In genomic region chr1:179476461-179477156, GRCm38 (mm10) we compare ENCODE assay signal across 10 mouse cellular contexts. TPM values are rescaled to one million over a fixed set of nuclear protein-coding genes. Genes with fewer than 3 reads are reported as not detected.
DNase-seq lines count a peak whose midpoint lies in the region; ATAC-seq and TF ChIP-seq lines count a peak whose summit lies in the region.
"Had no signal": no experiment of that assay in that cellular context is flagged by ENCODE, and none has a peak within 500 bp of the region (broad histone marks: within the 10 kb centered on the region; RNA-seq: fewer than 3 reads in every experiment).

No protein-coding gene starts in this region.

- H3K27me3 ChIP-seq in lung, embryonic 14.5 days (ENCODE audit: insufficient read depth, low read length): no peaks in the 10 kb centered on the region
- no peaks in the 10 kb centered on the region; the same call in 1 of the 2 replicates for H3K27me3 ChIP-seq in hindbrain, embryonic 16.5 days (replicated peaks; ENCODE audit: control insufficient read depth, insufficient read depth, low read length)
- peaks cover 7% of the 10 kb centered on the region; the same call in 1 of the 2 replicates for H3K27me3 ChIP-seq in neural tube, embryonic 12.5 days (replicated peaks)
- H3K27me3 ChIP-seq: embryonic facial prominence, embryonic 12.5 days; megakaryocyte, embryonic 14.5 days had no signal

- peak; percentile 40 for DNase-seq in lung, embryonic 14.5 days
- DNase-seq in lung, postnatal 4 days: no peak
- no peak for DNase-seq in frontal cortex, postnatal 14 days (ENCODE audit: low spot score in 2 of 2)
- no peak for DNase-seq in left cerebral cortex, postnatal 14 days (ENCODE audit: low spot score in 2 of 2)

- WGBS in lung, embryonic 14.5 days: 47% methylated on average over 6 of the region's 6 CpGs
- WGBS in hindbrain, embryonic 16.5 days: 49% methylated on average over 6 of the region's 6 CpGs
- WGBS in neural tube, embryonic 12.5 days: 62% methylated on average over 6 of the region's 6 CpGs

- no peak overlapping the region for H3K4me3 ChIP-seq in lung, embryonic 14.5 days (ENCODE audit: low read depth, low read length)
- no peak overlapping the region for H3K4me3 ChIP-seq in hindbrain, embryonic 16.5 days (ENCODE audit: low read length)
- H3K4me3 ChIP-seq in neural tube, embryonic 12.5 days: no peak overlapping the region
- H3K4me3 ChIP-seq: embryonic facial prominence, embryonic 12.5 days; megakaryocyte, embryonic 14.5 days had no signal

- H3K4me2 ChIP-seq in lung, embryonic 14.5 days: no peak overlapping the region
- no peak overlapping the region for H3K4me2 ChIP-seq in hindbrain, embryonic 16.5 days (ENCODE audit: low read length)
- H3K4me2 ChIP-seq in neural tube, embryonic 12.5 days (replicated peaks): no peak overlapping the region
- H3K4me2 ChIP-seq: embryonic facial prominence, embryonic 12.5 days had no signal

- no peak; the same call in 1 of the 2 replicates for TF ChIP-seq CTCF in lung, embryonic 14.5 days (IDR thresholded peaks at IDR 0.05; ENCODE audit: low read depth)

- peak; percentile 59; the same call in 1 of the 2 replicates for ATAC-seq in lung, embryonic 14.5 days (ENCODE audit: insufficient read depth)
- ATAC-seq in common myeloid progenitor, adult 5-6 weeks (replicated peaks; ENCODE audit: low read depth, poor library complexity, severe bottlenecking): peak; percentile 36; the same call in 1 of the 2 replicates
- peak; percentile 51; the same call in 1 of the 2 replicates for ATAC-seq in hindbrain, embryonic 16.5 days
- ATAC-seq in neural tube, embryonic 12.5 days (ENCODE audit: low FRiP score, low read depth): peak; percentile 52; the same call in 1 of the 2 replicates
- no peak for ATAC-seq in activated CD4-positive, CD25-positive, alpha-beta regulatory T cell, adult 4 months

- no peak overlapping the region for H3K9ac ChIP-seq in lung, embryonic 14.5 days
- no peak overlapping the region for H3K9ac ChIP-seq in hindbrain, embryonic 16.5 days (ENCODE audit: low read depth, low read length)
- H3K9ac ChIP-seq in neural tube, embryonic 12.5 days: no peak overlapping the region
- H3K9ac ChIP-seq: embryonic facial prominence, embryonic 12.5 days had no signal

- intact Hi-C loops in left cerebral cortex, postnatal 14 days (cut with DNase I): loop anchor here (2.0 to 10.0 kb wide), 4 partner anchors 242 to 1009 kb away; partner anchors contain the start of gene Kif26b

- H3K27ac ChIP-seq in lung, embryonic 14.5 days (ENCODE audit: low read depth): no peak overlapping the region
- H3K27ac ChIP-seq in hindbrain, embryonic 16.5 days (ENCODE audit: low read depth, low read length): no peak overlapping the region
- H3K27ac ChIP-seq in neural tube, embryonic 12.5 days: no peak overlapping the region
- H3K27ac ChIP-seq: embryonic facial prominence, embryonic 12.5 days had no signal

- H3K9me3 ChIP-seq in lung, embryonic 14.5 days (ENCODE audit: low read depth, low read length): peaks cover 6% of the 10 kb centered on the region; the same call in 1 of the 2 replicates
- H3K9me3 ChIP-seq in hindbrain, embryonic 16.5 days (ENCODE audit: control insufficient read depth, low read length): peaks cover 12% of the 10 kb centered on the region
- 0 out of 2 replicates have a peak, but pooled peaks cover 11% of the 10 kb centered on the region for H3K9me3 ChIP-seq in neural tube, embryonic 12.5 days

- H3K36me3 ChIP-seq in lung, embryonic 14.5 days (ENCODE audit: insufficient read depth): 0 out of 2 replicates have a peak, but pooled peaks cover 4% of the 10 kb centered on the region
- no peaks in the 10 kb centered on the region for H3K36me3 ChIP-seq in hindbrain, embryonic 16.5 days (ENCODE audit: control insufficient read depth, insufficient read depth, low read length)
- H3K36me3 ChIP-seq in neural tube, embryonic 12.5 days: no peaks in the 10 kb centered on the region

- 0 out of 2 replicates have a peak, but pooled peaks cover 3% of the 10 kb centered on the region for H3K4me1 ChIP-seq in lung, embryonic 14.5 days (ENCODE audit: insufficient read depth)
- H3K4me1 ChIP-seq in hindbrain, embryonic 16.5 days (ENCODE audit: control insufficient read depth, insufficient read depth, low read depth, low read length): no peaks in the 10 kb centered on the region
- peaks cover 15% of the 10 kb centered on the region for H3K4me1 ChIP-seq in neural tube, embryonic 12.5 days
- H3K4me1 ChIP-seq: megakaryocyte, embryonic 14.5 days had no signal

RNA-seq across cellular contexts. Expression of gene Smyd3, which starts 41.2 kb away (rescaled TPM):
- 20.6 and 21.0 TPM in 2 replicates for polyA plus RNA-seq in lung, embryonic 14.5 days (2014; fragmentation: Nextera tagmentation; extraction: Ambion mirVana)
- total RNA-seq in common myeloid progenitor, adult 5-6 weeks (2017): 41.1 and 52.2 TPM in 2 replicates
- polyA plus RNA-seq in hindbrain, embryonic 16.5 days (2015; fragmentation: Nextera tagmentation; extraction: Ambion mirVana): 28.3 and 28.5 TPM in 2 replicates
- 18.8 and 19.8 TPM in 2 replicates for polyA plus RNA-seq in neural tube, embryonic 12.5 days (2016; fragmentation: Nextera tagmentation; extraction: Ambion mirVana)
- polyA plus RNA-seq in activated CD4-positive, CD25-positive, alpha-beta regulatory T cell, adult 4 months (2017; shearing (Covaris generic)): 10 to 100 TPM; 24.6 to 32.6 TPM
- 10 to 100 TPM; 19.1 to 20.6 TPM for total RNA-seq in left cerebral cortex, postnatal 14 days (2021)
